Mouse (Mus musculus): ENCODE measurements around the gene Def6.

Gene Def6

DNA sequence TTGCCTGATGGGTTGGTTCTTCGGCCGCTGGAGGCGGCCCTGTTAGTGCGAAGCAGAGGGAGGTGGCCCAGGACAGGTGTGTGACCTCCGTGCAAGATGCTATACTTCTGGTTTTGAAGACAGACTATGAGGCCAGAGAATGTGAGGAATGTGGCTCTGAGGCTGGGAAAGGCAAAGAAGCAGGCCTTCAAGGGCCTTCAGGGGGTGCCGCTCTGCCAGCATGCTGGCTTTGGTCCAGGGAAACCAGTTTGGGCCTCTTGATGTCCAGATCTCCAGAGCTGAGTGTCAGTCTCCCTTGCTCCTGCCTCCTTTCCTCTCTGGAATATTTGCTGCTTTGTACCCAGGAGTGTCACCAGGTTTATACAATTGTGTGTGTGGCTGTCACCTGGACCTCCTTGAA, 34.7 kb downstream of the Def6 start:
- DNase-seq (ENCODE audit: low spot score), result no peak

DNA sequence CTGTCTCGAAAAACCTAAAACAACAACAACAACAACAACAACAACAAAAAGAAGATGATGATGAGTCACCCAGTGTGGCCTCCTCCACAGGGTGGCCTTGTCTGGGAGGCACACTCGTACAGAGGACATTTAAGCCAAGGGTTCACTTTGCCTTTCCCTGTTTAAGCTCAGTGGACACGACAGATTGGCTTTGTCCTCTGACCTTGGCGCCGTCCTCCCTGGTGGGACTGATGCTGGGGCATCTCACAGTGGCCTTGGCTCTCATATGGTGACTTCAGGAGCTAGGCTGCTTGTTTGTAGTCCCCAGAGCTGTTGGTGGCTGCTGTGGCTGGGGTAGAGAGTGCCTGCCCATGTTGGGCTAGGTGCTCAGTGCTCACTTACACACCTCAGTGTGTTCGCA, 36.6 kb downstream of the Def6 start:
- DNase-seq (ENCODE audit: low spot score), result no peak

DNA sequence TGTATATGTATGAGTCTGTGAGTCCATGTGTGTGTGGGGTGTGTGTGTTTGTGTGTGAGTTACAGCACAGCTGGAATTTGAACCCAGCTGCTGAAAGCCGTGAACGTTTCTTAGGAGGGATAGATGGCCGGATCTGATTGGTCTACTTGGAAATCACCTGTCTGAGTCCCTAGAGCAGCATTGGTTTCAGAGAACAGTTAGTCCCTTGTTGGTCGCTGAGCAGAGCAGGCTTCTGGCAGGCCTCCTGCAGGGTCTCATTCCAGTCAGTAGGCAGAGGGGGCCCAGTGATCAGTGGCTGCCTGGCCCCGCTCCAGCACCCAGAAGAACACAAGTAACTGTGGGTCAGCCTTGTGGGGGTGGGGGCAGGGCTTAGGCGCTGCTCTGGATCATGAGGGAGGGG, 37.1 kb downstream of the Def6 start:
- DNase-seq (ENCODE audit: low spot score), result no peak

DNA sequence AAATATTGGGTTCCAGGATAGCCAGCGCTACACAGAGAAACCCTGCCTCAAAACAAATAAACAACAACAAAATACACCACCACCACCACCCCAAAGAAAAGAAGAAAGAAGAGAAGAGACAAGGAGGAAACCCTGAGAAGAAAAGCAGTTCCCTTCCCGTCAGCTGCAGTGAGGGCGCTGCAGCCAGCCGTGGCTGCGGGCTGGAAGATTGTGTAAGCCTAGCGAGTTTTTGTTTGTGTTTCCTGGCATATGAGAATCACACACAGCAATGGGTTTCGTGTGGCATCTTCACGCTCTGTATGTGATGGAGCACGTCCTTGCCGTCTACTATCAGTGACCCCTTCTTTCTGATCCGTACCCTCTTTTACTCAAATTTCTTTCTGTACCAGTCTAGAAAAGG, 39.1 kb downstream of the Def6 start:
- DNase-seq (ENCODE audit: low spot score), result no peak

DNA sequence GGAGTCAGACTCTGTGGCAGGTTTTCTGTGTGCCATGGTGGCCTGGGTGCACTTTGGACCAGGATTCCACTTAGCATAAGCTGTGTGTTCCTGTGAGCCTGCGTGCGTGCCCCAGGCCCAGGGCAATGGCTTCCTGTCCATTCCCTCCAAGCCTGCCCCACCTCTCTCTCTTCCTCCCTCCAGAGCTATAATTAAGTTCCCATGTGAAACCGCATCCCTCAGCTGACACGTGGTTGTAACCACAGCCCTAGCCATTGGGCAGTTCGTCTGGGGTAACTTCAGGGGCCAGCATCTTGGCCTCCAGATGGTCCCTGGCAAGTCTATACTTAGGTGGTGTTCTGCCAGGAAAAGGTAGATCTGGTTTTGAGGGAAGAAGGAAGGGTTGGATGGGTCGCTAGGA, 40.0 kb downstream of the Def6 start:
- no peak for DNase-seq (ENCODE audit: low spot score)

DNA sequence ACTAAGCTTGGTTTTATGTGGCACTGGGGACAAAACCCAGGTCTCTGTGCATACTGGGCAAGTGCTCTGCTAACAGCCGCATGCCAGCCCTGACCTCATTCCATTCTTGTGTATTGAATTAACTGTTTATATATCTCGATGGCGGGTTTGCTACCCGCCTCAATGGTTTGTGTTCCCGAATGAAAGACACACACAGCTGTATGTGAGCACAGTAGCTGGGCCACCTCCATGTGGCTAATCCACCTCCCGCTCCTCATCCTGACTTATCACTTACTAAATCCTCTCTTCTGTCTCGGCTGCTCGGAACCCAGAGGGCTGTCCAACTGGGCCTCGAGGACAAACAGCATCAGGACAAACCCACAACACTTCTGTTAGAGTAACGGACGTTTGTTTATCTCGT, 41.5 kb downstream of the Def6 start:
- no peak for DNase-seq (ENCODE audit: low spot score)

DNA sequence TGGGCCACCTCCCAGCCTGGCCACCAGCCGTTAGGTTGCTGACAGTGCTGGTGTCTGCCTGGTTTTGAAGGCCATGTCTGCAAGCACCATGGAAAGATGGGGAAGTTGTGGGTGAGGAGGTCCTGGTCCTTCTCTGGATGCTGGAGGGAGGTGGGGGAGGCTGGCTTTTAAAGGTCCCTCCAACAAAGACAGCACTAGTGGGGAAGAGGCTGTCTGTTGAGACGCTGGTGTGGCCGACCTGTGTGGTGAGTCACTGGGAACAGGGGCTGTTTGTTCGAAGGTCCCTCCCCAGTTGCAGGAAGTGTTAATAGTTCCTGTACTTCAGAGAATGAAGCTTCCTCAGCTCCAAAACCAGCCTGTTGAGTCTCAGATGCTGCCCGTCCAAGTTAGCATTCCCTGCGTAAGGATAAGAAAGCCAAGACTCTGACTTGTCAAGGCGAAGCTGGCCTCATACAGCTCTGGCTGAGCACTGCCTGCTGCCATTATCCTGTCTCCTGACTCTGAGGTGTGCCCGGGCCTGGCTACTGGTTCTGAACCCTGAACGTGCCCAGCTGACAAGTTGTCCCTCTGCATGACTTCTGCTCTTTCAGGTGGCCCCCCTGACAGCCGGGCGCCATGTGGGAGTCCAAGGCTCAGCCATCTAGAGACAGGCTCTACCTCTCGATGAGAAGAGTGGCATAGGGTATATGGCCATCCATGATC, 44.2 kb downstream of the Def6 start:
- DNase-seq (ENCODE audit: low spot score), result no peak

DNA sequence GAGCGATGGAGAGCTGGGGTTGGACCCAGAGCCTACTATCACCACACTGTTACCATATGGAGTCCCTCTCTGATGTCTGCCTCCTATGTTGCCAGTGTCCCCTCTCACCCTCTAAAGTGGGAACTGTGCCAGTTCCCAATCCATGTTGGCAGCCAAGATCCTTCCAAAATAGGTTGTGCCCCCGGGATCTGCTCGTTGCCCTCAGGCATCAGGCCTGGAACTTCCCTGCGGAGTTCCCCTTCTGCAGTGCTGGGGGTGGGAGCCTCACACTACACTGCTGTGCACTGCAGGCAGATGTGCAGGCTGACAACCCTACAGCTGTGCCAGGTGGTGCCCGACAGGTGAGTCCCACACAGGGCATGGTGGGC, 44.7 kb downstream of the Def6 start:
- DNase-seq (ENCODE audit: low spot score), result no peak

DNA sequence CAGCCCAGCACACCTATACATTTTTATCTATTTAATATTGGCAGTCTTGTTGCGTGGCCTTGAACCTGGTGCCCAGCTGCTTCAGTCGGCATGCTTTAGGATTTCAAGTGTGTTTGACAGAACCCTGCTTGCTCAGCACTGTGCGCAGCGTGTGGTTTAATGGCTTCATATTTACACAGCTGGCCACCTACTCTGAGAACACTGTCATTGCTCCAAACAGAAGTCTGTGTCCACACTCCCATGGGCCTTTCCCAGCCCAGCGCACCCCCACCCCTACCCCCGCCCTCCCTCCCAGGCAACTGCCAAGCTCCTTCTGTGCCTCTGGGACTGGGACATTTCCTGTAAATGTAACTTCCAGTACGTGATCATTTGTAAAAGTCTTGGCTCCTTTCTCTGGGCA, 45.6 kb downstream of the Def6 start:
- no peak for DNase-seq (ENCODE audit: low spot score)

DNA sequence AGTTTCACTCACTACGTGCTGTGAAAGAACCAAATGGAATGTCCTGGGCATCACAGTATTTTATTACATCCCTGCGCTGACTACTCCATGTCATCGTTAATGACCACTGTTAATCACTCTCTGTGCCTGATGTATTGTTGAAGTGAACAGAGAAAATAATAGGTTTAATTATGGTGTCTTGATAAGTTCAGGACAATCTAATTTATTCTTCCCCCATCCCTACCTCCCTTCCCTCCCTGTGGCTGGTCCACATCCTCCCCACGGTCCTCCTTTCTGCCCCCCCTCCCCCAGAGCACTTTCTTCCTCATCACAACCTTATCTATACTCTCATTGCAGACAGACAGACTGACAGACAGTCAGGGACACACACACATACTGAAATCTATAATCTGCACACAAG, 47.2 kb downstream of the Def6 start:
- no peak for DNase-seq (ENCODE audit: low spot score)

DNA sequence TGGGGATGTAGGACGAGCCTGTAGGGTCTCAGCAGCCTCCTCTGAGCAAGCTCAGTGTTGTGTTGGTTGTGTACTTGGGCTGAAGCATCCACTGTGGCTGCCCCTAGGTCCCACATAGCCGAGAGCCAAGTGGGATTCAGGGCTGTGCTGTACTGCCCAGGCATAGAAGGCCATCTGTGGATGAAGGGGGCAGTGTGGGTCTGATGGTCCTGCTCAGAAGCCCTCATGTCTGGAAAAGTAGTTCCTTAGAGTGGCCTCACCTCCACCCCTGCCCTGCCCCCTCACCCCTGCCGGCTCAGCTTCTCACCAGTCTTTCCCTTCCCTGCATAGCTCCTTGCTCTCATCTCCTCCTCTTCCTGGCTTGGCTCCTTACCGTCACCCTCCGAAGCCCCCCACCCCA, 48.1 kb downstream of the Def6 start:
- DNase-seq (ENCODE audit: low spot score), result no peak

DNA sequence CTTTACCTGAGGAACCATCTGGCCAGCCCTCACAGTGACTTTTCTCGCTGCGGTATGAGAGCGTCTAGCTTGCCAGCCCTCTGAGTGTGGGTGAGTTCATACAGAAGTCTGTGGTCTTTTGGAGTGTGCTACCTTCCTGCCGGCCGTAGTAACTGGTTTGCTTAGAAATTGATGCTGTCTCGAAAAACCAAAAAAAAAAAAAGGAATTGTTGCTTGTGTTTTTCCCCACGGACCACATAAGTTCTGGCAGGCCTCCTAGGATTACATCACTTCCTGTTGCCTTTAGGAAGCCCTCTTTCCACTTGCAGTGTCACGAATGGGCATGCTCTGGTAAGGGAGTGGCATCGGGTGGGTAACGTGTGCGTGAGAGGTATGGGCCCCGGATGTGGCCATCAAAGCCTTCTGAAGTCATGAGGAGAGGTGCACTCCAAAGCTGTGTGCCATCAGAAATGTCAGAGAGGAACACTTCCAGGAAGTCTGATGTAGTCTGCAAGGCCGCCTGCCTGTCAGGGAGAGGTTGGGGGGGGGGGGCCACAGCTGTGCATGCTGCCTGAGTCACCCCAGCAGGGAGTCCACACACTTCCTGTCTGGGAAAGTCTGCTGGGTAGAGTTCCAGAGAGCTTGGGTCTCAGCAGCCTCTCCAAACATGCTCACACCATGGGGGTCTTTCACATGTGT, 49.2 kb downstream of the Def6 start:
- no peak for DNase-seq (ENCODE audit: low spot score)

DNA sequence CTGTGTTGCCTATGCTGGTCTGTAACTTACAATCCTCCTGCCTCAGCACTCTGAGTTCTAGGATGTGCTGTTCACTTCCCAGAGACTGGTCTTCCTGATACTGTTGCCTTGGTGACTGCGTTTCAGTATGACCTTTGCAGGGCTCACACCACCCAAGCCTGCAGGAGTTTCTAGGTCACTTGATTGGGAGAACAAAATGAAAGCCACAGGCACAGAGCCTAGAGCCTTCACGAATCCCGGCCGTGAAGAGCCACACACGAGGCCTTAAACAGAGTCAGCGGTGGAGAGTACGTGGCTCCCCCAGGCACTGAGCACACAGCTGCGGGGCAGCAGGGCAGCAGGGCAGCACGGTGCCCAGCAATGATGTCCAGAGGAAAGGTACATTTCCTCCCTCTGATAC, 50.7 kb downstream of the Def6 start:
- DNase-seq (ENCODE audit: low spot score), result no peak

DNA sequence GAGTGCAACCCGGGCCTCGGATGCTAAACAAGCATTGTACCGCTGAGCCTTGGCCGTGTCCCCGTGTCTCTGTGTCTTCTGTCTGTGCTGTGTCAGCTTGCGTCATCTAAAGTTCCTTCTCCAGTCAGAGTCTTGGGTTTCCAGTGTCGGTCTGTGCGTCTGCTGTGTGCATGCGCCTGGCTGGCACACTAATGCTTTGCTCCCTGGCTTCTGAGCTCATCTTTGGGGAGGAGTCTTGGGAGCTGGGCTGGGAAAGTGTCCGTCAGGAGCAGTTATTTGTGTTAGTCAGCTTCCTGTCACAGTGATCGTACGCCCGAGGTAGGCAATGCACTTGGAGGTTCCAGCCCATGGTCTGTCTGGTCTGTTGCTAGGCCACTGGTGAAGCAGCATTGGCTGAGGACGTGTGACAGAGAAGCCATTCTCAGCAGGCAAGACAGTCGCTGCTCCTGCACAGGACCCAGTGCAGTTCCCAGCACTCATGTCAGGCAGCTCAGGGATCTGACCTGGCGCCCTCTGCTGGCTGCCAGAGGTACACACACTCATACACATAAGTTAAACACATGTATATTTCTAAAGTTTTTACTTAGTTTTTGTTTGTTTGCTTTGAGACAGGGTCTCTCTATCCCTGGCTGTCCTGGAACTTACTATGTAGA, 52.4 kb downstream of the Def6 start:
- no peak for DNase-seq (ENCODE audit: low spot score)

DNA sequence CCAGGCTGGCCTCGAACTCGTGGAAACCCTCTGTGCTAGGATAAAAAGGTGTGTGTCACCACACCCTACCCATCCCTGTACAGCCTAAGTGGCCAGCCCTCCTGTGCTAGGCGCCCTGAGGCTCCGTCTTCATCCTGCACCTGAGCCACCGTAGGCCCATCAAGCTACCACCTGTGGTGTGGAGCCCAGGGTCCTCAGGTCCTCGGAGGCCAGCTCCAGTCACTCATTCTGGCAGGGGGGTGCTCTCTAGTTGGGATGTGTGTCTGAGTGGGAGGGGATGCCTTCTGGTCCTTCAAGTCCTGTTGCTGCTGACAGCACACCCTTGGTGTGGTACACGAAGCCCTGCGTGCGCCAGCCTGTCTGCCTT, 52.9 kb downstream of the Def6 start:
- DNase-seq (ENCODE audit: low spot score), result no peak

DNA sequence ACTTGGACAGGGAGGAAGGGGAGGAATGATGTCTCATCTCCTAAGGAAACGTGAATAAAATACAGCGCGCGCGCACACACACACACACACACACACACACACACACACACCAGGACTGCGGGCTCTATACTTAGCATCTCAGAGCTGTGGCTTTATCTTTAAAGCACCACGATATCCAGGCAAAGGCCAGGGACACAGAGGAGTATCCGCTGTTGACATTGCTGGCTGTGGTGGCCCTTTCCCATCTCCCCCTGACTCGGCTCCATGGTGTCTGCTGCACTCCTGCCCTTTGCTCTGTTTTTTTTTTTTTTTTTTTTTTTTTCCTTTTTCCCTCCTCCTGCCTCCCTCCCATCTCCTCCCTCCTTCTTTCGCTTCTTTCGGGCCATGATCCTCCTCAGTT, 54.2 kb downstream of the Def6 start:
- no peak for DNase-seq (ENCODE audit: low spot score)

DNA sequence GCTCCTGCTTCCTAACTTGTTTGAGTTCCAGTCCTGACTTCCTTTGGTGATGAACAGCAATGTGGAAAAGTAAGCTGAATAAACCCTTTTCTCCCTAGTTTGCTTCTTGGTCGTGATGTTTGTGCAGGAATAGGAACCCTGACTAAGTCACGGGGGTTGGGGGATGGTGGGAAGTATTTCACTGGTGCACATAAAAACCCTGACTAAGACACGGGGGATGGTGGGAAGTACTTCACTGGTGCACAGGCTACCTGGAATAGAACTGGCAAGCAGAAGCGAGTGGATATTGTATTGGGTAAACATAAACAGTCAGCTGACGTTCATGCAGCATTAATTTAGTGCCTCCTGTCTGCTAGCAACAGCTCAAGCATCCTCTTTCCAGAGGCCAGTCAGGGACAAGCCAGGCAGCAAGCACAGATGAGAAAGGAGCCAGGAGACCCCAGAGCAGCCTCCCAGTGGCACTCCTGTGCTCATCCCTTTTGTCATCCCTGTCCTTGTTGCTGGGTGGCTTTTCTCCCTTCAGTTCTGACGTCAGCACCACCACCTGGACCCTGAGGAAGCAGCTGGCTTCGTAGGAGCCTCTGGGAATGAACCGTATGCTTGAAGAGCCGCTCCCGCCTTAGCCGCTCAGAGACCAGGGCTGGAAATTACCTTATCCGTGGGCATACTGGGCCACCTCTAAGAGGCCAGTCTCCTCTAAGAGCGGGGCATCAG, 55.8 kb downstream of the Def6 start:
- no peak for DNase-seq (ENCODE audit: low spot score)

DNA sequence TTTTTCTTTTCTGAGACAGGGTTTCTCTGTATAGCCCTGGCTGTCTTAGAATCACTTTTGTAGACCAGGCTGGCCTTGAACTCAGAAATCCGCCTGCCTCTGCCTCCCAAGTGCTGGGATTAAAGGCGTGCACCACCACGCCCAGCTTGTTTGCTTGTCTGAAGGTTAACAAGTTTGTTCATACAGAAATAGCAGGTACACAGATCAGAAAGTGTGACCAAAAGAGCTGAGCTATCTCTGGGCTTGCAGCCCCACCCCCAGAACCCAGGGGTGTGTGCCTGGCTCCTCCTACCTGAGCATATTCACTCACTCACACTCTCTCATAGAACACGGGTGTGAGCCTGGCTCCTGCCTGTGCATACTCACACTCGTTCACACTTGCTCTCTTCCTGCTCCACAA, 59.7 kb downstream of the Def6 start:
- no peak for DNase-seq (ENCODE audit: low spot score)

DNA sequence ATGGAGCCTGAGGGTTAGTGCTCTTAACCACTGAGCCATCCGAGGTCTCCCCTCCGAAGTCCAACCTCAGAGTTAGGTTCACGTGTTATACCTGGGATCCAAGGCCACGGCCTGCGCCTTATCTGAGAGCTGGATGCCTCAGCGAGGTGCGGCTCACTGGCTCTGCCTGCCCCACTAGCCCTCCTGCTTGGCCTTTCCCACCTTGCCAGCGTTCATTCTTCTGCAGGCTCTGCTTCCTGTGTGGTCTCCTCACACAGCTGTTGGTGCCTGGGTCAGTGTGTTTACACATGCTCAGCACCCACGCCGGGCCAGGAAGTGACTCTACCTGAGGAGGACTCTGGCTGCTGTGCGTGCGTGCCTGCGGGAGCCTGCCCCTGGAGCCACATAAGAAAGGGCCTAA, 62.6 kb downstream of the Def6 start:
- no peak for DNase-seq (ENCODE audit: low spot score)

DNA sequence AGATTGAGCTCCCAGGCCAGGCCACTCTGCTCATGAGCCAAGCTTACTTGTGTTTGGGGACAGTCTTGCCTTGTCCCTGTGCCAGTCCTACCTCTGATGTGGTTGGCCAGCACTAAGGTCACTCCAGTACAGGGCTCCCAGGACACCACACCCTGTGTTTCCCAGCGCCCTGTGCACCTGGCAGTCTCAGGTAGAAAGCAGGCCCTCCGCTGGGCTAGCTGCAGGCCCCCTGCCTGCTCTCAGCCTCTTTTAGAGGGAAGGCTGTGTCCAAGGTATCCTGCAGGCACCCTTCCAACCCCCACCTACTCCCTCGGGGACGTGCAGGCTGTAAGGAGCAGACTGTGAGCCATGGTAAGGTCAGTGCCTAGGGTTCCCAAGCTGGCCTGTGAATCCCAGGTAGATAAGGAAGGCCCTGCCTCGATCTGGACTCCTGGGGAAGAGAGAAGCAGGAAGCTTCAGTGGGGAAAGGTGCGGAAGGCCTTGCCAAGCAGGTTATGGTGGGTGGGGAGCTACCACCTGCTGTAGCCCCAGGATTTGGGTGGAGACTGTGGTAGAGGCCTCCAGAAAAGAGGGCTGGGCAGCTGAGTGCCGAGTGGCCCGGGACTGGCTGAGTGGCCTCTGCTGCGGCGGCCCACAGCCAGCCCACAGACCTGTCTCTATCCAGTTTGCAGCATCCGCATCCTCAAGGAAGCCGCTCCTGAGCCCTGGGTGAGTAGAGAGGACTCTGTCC, 64.1 kb downstream of the Def6 start:
- no peak for DNase-seq (ENCODE audit: low spot score)

DNA sequence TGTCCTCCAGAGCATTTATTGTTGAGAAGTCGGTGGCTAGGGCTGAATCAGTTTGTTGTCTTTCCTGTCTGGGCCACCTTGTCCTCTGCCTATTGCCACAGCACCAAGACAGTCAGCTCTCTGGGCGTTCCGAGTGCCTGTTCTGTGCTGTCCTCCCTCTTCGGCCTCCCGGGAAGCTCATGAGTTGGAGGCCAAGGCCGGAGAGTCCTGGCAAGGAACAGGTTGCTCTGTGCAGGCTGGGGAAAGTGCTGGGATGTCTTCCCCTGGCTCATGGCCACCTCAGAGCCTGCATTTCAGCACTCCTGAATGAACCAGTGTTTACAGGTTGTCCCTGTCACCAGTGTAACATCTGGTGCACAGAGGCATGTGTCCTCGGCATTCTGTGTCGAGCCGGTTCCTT, 64.7 kb downstream of the Def6 start:
- no peak for DNase-seq (ENCODE audit: low spot score)

DNA sequence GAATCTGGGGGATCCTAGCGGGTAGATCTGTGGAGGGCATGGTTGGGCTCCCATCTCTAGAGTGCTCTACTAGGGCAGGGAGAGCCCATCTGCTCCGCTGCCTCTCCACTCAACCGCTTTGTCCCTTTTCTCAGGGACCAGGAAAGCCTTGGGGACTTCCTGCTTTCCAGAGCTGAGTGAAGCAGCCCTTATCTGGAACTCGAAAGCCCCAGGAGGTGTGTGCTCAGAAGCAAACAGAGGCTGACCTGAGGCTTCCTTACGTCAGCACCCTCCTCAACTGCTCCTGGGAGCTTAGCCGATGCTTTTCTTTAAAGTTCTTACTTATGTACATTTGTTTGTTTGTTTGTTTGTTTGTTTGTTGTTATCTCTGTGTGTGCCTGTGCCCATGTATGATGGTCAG, 65.3 kb downstream of the Def6 start:
- DNase-seq (ENCODE audit: low spot score), result no peak

DNA sequence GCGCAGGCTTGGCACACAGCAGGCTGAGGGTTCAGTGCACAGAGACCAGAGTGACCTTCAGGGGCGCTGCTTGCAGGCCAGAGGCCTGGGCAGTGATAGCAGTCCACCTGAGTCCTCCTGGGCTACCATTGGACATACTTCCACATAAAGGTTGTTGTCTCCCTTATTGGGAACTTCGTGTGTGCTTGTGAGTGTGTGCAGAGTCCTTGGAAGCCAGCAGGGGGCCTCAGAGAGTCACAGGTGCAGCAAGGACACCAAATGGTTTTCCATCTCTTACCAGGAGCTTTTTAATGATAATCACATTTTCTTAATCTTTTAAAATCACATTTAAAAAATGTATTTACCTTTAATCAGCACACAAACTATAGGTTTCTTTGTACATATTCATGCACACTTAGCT, 67.2 kb downstream of the Def6 start:
- DNase-seq (ENCODE audit: low spot score), result no peak
